Mouse (Mus musculus) embryonic stem cell, embryonic (primary cell): ENCODE results near the gene Zfp78.

Experiments used
- CTCF ChIA-PET, 4 experiments: fragments of 300-600 bp in 2 of 4; fragments of 350-600 bp in 2 of 4; sonication (Branson Sonifier 250); formaldehyde crosslinking; loops; one replicate each; lab custom pipeline; 2022; ENCODE audit warnings: inconsistent platforms in 2 of 4; lab: Charles Lee
- POLR2A ChIA-PET, 4 experiments: fragments of 300-600 bp in 2 of 4; fragments of 350-600 bp in 2 of 4; sonication (Branson Sonifier 250); formaldehyde crosslinking; loops; one replicate each; lab custom pipeline; 2022; ENCODE audit warnings: antibody characterized with exemption in 4 of 4, inconsistent platforms in 1 of 4; lab: Charles Lee

Gene Zfp78

DNA sequence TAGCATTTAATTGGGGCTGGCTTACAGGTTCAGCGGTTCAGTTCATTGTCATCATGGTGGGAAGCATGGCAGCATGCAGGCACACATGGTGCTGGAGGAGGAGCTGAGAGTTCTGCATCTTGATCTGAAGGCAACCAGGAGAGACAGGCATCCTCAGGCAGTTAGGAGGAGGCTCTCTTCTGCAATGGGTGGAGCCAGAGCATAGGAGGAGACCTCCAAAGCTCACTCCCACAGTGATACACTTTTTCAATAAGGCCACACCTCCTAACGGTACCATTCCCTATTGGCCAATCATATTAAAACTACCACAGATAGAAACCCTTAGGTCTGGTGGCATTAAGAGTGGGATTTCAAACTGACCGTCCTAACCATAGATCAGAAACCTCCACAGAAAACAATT lies 6.4 kb downstream of the Zfp78 start:
- POLR2A ChIA-PET = no interaction called here
- CTCF ChIA-PET = interaction anchor here in 2 of 4 experiments (0.6 to 0.7 kb wide), 4 partner anchors 61 to 360 kb away, joined by 3 to 7 read pairs (median 3); no protein-coding TSS in a partner anchor

DNA sequence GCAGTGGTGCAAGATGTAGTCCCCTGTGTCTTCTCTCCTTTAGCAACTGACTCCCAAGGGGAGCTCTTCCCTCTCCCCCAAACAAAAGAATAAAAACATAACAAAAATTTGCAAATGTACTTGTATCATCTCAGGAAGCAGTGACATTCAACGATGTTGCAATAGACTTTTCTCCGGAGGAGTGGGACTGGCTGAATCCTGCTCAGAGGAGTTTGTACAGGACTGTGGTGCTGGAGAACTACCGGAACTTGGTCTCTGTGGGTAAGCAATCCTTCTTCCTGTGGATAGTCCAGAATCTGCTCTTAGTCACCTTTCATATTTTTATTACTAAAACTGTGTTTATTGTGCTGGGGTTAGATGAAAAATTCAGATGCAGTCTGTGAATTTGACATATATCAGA lies 9.9 kb downstream of the Zfp78 start:
- CTCF ChIA-PET = interaction anchor here in 1 of 4 experiments (1.3 kb wide), 1 partner anchor 10 kb away, joined by 5 read pairs; the partner anchor contains the start of gene Zfp78
- POLR2A ChIA-PET = interaction anchor here in 3 of 4 experiments (0.9 to 2.0 kb wide), 5 partner anchors 10 to 90 kb away, joined by 3 to 10 read pairs (median 3); partner anchors contain the start of gene Zfp78 (in 3 of the 3)

DNA sequence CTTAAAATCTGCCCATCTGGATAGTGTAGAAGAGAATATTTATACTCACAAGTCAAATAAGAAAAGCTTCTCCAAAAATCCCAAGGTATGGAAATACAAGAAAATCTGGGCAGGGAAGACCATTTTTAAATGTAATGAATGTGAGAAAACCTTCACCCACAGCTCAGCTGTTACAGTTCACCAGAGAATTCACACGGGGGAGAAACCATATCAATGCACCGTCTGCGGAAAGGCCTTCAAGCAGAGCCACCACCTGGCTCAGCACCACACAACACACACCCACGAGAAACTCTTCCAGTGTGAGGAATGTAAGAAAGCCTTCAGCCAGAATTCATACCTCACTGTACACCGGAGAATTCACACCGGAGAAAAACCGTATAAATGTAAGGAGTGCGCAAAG lies 15.4 kb downstream of the Zfp78 start:
- ChIA-PET POLR2A (no interaction called here), CTCF (no interaction called here)

DNA sequence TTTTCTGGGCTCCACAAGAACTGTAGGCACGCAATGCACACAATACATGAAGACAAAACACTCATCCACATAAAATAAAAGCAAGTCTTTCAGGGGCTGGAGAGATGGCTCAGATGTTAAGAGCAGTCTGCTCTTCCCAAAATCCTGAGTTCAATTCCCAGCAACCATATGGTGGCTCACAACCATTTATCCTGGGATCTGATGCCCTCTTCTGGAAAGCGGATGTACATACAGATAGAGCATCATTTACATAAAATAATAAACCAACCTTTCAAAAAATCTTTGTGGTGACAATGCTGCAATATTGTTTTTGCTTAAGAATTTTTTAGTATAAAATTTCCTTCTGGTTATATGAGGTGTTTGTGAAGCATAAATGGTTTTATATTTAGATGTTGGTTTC lies 18.4 kb downstream of the Zfp78 start:
- ChIA-PET CTCF (no interaction called here), POLR2A (interaction anchor here in 2 of 4 experiments (0.6 to 2.8 kb wide), 3 partner anchors 17 to 19 kb away, joined by 3 to 25 read pairs (median 14); partner anchors contain the start of genes Zfp78 (in 2 of the 2) and Smim17 (in 1 of the 2))

DNA sequence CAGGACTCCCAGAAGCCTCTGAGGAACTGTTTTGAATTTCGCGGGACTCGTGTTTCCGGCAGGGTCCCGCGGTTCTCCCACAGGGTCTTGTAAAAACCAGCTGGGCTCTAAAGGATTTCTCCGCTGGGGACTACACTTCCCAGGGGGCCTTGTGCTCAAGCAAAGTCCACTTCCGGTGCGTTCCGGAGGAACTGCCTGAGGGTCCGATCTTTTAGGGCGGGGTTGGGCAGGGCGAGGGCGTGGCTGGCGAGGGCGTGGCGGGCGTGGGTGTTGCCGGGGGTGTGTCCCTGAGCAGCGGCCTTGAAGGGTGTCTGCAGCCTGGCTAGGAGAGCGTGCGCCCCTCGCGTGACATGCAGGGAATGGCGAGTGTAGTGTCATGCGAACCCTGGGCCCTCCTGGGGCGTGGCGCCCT lies 20.0 kb downstream of the Zfp78 start, which contains the start of gene Zfp28:
Gene Zfp28, plus strand, starts transcription at position 252 of the 412 bp plus-strand sequence.
- ChIA-PET CTCF (interaction anchor here in 2 of 4 experiments (0.5 to 1.0 kb wide), 4 partner anchors 20 to 214 kb away, joined by 3 to 6 read pairs (median 4); partner anchors contain the start of gene Zfp78 (in 1 of the 2)), POLR2A (interaction anchor here (0.6 to 2.8 kb wide), 17 partner anchors 15 to 1369 kb away, joined by 3 to 25 read pairs (median 4); partner anchors contain the start of genes Zfp78 (in 3 of the 4), Gm3854 (in 2 of the 4), Smim17 (in 2 of the 4) and Fiz1 (in 1 of the 4))

DNA sequence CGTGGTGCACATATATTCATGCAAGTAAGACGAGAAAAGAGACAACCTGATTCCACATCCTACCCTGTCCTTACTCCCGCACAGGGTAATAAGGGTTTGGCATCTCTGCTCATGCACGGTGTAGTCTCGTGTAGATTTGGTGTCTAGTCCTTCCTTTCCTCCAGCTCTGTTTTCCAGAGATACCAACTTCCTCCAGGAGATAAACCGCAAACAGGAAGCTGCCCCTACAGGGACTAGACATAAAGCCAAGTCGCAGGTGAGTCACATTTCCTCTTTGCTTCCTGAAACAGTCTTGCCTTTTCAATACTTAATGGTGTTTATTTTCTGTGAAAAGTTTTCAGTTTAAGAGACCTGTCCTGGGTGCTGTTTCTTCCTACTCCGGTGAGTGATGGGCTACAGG lies 20.9 kb downstream of the Zfp78 start:
- POLR2A ChIA-PET = interaction anchor here in 2 of 4 experiments (1.1 to 2.0 kb wide), 4 partner anchors 11 to 40 kb away, joined by 3 to 6 read pairs (median 6); partner anchors contain the start of genes Gm3854 (in 1 of the 2) and Zfp78 (in 1 of the 2)
- CTCF ChIA-PET = no interaction called here

DNA sequence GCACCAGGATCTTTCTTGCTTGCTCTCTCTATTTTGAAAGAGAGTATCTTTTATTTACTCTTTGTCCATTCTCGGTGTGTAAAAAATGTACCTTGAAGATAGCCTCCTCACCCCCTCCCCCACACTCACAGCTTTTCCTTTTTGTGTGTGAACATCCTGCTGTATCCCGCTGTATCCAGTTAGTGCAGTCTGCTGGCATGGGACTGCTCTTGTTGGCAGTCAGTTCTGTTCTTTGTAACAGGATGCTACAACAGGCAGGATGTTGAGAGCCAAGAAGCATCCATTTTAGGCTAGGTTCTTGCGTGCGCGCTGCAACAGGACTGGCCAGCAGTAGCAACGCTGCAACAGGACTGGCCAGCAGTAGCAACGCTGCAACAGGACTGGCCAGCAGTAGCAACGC lies 23.9 kb downstream of the Zfp78 start:
- POLR2A ChIA-PET = interaction anchor here in 2 of 4 experiments (1.2 to 2.5 kb wide), 2 partner anchors 12 to 24 kb away, joined by 3 to 9 read pairs; partner anchors contain the start of genes Smim17 (in 1 of the 2) and Zfp78 (in 1 of the 2)
- CTCF ChIA-PET = no interaction called here

DNA sequence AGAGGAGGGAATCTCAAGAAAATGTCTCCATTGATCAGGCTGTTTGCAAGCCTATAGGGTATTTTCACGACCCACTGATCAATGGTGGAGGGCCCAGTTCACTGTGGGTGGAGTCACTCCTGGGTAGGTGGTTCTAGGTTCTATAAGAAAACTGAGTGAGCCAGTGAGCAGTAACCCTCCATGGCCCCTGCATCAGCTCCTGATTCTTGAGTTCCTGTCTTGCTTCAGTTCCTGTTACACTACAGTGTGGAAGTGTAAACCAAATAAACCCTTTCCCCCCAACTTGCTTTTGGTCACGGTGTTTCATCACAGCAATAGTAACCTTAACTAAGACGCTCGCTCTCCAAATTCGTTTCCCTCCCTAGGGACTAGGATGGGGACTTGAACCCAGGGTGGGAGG lies 25.9 kb downstream of the Zfp78 start:
- ChIA-PET POLR2A (no interaction called here), CTCF (no interaction called here)

DNA sequence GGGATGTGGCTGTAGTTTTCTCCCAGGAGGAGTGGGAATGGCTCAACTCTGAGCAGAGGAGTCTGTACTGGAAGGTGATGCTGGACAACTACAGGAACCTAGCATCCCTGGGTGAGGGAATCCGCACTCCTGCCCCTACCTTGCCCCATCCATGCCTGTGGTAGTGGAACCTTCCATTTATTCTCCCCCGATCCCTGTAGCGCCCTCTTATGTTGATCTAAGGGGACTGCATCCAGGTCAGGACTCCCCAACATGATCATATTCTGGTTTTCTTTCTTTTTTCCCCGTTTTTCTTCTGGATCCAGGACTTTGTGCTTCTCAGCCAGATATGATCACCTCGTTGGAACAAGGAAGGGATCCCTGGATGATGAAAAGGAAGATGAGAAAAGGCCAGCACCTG lies 26.4 kb downstream of the Zfp78 start:
- ChIA-PET CTCF (interaction anchor here in 1 of 4 experiments (0.5 kb wide), 1 partner anchor 215 kb away, joined by 4 read pairs; no protein-coding TSS in a partner anchor), POLR2A (no interaction called here)

DNA sequence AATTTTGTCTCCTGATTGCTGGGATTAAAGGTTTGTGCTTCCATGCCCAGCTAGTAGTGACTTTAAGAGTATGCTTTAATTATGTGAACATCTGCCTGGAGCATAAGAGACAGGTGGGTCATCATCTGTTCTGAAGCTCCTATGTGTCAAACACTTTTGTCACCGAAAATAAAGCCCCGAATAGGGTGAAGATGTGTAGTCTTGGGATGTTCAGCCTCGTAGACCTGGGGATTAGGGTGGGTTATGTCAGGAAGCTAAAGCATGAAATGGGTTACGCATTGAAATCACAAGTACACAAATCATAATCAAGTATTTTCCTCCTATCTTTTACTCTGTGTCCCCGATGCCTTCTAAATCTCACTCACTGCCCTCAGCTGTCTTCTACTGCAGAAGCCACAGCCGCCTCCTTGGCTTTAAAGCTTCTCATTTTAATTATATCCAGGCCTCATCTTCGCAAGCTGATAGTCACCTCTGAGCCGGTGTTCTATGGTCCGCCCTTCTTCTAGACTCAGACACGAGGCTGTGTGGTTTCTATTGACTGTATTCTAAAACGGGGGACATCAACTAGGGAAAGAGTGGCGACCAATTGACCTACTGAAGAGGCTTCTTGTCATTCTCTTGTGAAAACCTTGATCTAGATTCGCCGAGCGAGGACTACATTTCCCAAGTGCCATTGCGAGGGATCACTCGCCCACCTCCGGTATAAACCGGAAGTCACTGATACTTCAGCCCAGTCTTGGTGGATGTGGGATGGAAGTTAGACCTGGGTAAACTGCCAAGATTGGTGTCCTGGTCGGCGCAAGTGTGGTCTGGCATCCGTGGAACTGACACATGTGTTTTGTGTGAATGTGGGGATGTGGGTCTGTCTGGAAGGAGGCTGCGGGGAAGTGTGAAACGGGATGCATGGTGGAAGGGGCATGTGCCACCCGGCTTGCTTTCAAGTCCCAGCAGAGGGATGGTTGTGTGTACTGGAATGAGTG lies 35.2 kb downstream of the Zfp78 start, which contains the start of gene Smim17:
Gene Smim17, plus strand, starts transcription at position 720 of the 980 bp plus-strand sequence.
- POLR2A ChIA-PET = interaction anchor here in 3 of 4 experiments (0.8 to 1.7 kb wide), 11 partner anchors 12 to 330 kb away, joined by 3 to 5 read pairs (median 3); partner anchors contain the start of genes Zfp28 (in 2 of the 3), Zfp78 (in 2 of the 3), Gm20715 (in 1 of the 3) and Zfp667 (in 1 of the 3)

DNA sequence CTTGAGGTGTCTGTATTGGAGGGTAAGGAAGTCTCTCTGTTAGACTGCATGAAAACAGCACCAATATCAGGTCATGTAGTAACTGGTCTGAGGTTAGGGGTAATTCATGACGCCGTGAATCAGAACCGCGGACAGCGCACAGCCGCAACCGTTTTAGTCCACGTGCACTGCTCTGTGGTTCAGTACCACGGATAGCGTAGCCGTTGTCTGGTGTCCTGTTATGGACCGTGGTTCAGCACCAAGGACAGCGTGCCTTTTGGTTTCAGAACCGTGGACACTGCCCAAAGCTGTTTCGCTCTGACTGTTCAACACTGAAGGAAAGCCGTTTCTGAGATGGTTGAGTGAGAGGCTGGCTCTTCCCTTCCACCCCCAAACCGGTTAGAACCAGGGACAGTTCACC lies 47.0 kb downstream of the Zfp78 start, which contains the start of gene Gm20715:
Gene Gm20715, plus strand, starts transcription at position 235 of the 400 bp plus-strand sequence.
- CTCF ChIA-PET = interaction anchor here in 3 of 4 experiments (0.5 to 1.6 kb wide), 6 partner anchors 20 to 647 kb away, joined by 3 to 7 read pairs (median 6); no protein-coding TSS in a partner anchor
- POLR2A ChIA-PET = interaction anchor here in 3 of 4 experiments (0.9 to 1.6 kb wide), 5 partner anchors 9 to 318 kb away, joined by 3 to 8 read pairs (median 3); partner anchors contain the start of genes Zfp78 (in 2 of the 3) and Smim17 (in 1 of the 3)

More for the DNA sequence above, 35.2 kb downstream of the Zfp78 start, which contains the start of gene Smim17:
- CTCF ChIA-PET = interaction anchor here in 1 of 4 experiments (0.6 to 1.9 kb wide), 3 partner anchors 128 to 330 kb away, joined by 3 to 7 read pairs (median 4); no protein-coding TSS in a partner anchor

DNA sequence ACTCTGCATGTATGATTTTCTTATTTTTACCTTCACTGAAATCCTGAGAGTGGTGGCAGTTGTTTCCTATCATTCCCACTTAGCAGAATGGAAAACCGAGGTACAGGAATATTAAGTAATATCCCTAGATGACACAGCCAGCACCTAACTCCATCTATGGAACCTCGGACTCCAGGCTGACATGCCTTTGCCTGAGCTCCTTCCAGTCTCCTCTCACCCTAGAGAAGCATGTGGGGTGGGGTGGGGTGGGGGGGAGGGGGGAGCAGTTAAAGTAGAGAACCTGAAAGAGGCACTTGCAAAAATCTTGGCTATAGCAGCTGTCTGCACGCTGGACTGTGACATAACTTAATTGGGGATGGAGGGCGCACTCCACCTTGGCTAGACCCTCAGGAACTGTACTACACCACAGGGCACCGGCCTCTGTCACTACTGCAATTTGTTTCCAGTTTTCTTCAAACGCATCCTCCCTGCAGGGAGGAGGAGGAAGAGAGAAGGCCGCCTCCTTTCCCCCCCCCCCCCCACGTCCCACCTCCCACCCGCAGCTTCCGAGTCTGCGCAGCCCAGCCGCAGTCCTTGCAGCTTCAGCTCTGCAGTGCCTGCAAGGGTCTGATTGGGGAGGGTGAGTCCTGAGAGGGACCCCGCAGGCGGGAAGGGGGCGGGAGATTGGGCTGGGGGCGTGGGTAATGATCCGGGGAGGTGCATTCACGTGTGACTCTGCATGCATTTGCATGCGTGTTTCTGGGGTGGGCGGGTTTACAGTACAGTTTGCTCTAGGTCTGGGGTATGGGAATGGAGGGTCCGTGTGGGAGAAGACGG lies 51.8 kb downstream of the Zfp78 start:
- POLR2A ChIA-PET = no interaction called here
- CTCF ChIA-PET = interaction anchor here in 1 of 4 experiments (0.6 to 1.7 kb wide), 2 partner anchors 15 to 132 kb away, joined by 3 read pairs; no protein-coding TSS in a partner anchor

DNA sequence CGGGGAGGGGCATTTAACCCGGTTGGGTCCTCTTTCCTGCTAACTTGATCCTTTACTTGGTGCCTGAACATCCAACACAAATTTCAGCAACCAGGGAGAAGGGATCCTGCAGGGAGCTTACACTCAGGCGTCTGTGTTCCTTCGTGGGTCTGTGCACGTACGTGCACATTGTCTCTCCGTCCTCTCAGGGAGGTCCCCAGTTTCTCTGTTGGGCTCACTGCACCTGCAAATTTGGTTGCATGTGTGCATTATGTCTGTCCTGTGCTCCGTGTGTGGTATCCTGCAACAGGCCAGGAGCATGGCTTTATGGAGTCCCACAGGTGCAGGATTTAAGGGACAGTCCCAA lies 52.3 kb downstream of the Zfp78 start:
- CTCF ChIA-PET = interaction anchor here in 1 of 4 experiments (0.6 to 1.7 kb wide), 2 partner anchors 15 to 133 kb away, joined by 3 read pairs; no protein-coding TSS in a partner anchor

DNA sequence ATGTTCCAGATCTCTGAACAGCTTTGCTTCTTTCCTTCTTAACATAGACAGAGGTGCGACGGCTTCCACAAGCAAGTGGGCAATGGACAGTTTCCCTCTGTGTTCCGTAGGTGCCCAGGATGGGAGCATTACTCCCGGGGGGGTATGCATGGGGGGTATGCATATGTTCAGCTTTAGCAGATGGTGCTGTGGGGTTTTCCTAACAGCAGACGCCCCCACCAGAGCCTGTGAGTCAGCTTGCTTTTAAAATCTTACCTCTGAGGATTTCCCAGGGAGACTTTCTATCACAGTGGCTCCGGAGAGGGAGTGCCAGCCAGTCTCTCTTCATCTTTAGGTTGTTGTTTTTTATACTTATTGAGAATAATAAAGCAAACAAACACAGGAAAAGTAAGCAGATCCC lies 56.8 kb downstream of the Zfp78 start:
- POLR2A ChIA-PET = no interaction called here
- CTCF ChIA-PET = interaction anchor here in 1 of 4 experiments (1.4 kb wide), 1 partner anchor 10 kb away, joined by 9 read pairs; no protein-coding TSS in a partner anchor

More for the DNA sequence above, 52.3 kb downstream of the Zfp78 start:
- POLR2A ChIA-PET = no interaction called here

DNA sequence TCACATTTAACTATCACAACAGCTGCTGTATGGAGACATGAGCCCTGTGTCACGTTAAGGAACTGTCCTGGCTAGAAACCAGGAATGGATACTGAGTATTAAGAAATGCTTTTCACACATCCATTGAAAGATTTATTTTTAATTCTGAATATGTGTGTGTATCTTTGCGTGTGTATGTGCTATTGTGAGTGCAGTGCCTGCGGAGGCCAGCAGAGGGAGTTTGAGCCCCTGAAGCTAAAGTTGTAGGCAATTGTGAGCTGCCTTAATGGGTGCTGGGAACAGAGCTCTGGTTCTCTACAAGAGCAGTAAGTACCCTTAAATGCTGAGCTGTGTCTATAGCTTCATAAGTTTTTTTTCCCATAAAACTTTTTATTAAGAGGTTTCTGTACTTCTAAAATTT lies 66.3 kb downstream of the Zfp78 start:
- ChIA-PET POLR2A (interaction anchor here in 2 of 4 experiments (0.9 to 1.4 kb wide), 3 partner anchors 46 to 67 kb away, joined by 3 to 6 read pairs (median 3); partner anchors contain the start of genes Zfp78 (in 2 of the 2) and Zfp28 (in 1 of the 2)), CTCF (interaction anchor here (0.5 to 2.4 kb wide), 21 partner anchors 9 to 489 kb away, joined by 3 to 28 read pairs (median 6); partner anchors contain the start of genes Zfp78 (in 3 of the 4), Gm20715 (in 1 of the 4), Zfp583 (in 1 of the 4) and Zfp667 (in 1 of the 4))

DNA sequence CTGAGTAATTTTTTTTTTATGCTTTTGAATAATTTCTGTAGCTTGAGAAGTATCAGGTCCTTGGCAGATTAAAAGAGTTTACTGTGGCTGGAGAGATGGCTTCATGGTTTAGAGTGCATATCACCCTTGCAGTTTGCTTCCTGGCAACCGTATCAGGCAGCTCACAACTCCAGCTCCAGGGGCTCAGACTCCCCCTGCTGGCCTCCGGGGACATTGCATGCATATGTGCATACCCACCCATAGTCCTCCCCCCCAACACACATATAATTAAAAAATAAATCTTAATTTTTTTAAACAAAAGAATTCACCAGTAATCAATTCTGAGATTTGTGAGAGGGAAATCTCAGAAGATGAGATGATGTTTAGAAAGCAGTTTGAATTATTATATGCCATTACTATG lies 67.3 kb downstream of the Zfp78 start:
- ChIA-PET CTCF (interaction anchor here (0.6 to 2.4 kb wide), 32 partner anchors 8 to 1740 kb away, joined by 3 to 28 read pairs (median 4); partner anchors contain the start of genes Zfp78 (in 4 of the 4), Gm20715 (in 1 of the 4), Olfr1344 (in 1 of the 4) and Zfp583 (in 1 of the 4)), POLR2A (interaction anchor here in 2 of 4 experiments (1.0 to 1.4 kb wide), 2 partner anchors 47 to 68 kb away, joined by 3 to 6 read pairs; partner anchors contain the start of genes Zfp28 (in 1 of the 2) and Zfp78 (in 1 of the 2))
